Mouse (Mus musculus) brain, embryonic 14.5 days (tissue): ENCODE results near the gene Nfe2l2.

Experiments
- CTCF ChIP-seq: fragments of 200-500 bp; IDR thresholded peaks from 2 replicates; pipeline ENCODE4 v1.5.1; 2012; ENCODE audit warnings: inconsistent platforms, mild to moderate bottlenecking, moderate library complexity, borderline replicate concordance; ENCODE audit not compliant: insufficient read depth, insufficient read length; ENCODE audit errors: extremely low read depth
- POLR2A ChIP-seq: fragments of 200-500 bp; IDR thresholded peaks from 2 replicates; pipeline ENCODE4 v1.6.1; 2012; ENCODE audit warnings: mild to moderate bottlenecking, inconsistent platforms, borderline replicate concordance; ENCODE audit not compliant: poor library complexity, insufficient read depth, insufficient read length, severe bottlenecking; ENCODE audit errors: extremely low read depth

DNA sequence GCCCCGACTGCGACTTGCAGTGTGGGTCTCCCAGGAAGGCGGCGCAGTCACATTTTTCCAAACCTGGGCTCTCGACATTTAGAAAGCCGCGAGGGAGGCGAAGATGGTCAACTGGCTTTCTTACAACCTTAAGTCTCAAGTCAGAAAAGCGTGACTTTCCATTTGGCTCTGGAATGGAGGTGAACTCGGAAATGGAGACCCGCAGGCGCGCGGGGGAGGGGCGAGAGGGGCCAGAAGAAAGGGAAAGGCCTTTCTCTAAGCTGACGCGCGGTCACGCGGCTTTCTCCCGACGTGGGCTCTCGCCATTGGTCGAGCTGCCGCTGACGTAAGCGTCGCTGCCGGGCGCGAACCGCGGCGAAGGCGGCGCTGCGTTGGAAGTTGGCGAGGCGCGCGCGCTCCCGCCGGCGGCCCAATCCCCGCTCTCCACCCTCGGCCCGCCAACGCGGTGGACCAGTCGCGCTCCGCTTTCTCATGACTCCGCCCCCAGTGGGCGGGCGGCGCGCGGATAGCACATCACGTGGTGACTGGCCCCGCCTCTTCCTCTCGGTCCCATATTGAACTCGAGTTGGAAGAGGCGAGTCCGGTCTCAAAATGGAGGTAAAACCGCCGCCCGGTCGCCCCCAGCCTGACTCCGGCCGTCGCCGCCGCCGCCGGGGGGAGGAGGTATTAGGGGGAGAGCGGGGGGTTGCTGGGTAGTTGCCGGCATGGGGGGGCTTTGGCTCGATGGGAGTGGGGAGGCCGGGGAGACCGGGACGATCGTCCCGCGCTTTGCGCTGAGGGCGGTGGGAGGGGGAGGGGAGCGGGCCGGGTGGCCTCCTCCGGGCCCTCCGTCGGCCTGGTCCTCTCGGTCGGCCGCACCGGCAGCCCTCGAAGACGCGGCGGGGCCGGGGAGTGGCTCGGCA, 45.5 kb downstream of the Nfe2l2 start, which contains the start of gene Hnrnpa3:
- TF ChIP-seq CTCF (no peak), POLR2A (peak; percentile 64; the same call in 1 of the 2 replicates)
